Mouse (Mus musculus): ENCODE results near the gene Hepacam. TPM values are rescaled to one million over a fixed set of nuclear protein-coding genes. Genes with fewer than 3 reads are reported as not detected.

Gene Hepacam
- polyA plus RNA-seq, 1 experiment: not detected

DNA sequence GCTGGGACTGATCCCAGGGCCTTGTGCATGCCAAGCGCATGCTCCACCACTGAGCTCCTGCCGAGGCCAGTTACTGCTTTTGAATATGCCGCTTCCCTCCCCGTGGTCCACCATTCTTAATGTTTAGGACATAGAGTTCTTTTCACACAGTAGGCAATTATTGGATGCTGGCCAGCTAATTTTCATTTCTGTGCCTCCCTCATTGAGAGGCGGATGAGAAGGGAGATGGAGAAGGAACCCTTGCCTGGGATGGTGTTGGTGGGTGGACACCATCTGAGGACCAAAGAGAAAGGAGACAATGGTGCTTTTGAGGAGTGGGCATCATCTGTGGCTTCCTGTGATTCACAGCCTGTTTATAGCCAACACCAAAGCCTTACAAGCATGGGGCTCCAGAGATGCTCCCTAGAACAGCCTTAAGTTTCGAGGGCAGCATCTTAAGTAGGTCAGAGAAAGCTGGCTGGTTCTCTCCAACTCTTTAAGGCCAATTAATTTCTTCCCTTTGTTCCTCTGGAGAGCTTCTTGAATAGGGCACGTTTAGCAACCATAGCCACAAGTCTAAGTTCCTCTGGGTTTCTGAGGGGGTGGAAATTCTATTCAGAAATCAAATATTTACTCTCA, 8.3 kb upstream of the Hepacam start:
- Histone ChIP-seq H3K36me3 (ENCODE audit: control insufficient read depth, insufficient read depth) (no peaks in the 10 kb centered on the region), H3K27me3 (ENCODE audit: control insufficient read depth, insufficient read depth, insufficient read length) (no peaks in the 10 kb centered on the region), H3K4me2 (ENCODE audit: low read depth) (no peak overlapping the region), H3K4me3 (no peak overlapping the region), H3K79me2 (ENCODE audit: control insufficient read depth, insufficient read depth) (no peaks in the 10 kb centered on the region), H3ac (ENCODE audit: control insufficient read depth, insufficient read length) (no peak overlapping the region)
- TF ChIP-seq TCF12 (IDR thresholded peaks at IDR 0.05; ENCODE audit: insufficient read depth, poor library complexity, severe bottlenecking) (no peak), CEBPB (IDR thresholded peaks at IDR 0.05; ENCODE audit: insufficient read depth, poor library complexity, severe bottlenecking) (no peak), USF1 (IDR thresholded peaks at IDR 0.05; ENCODE audit: low read depth) (no peak), E2F4 (IDR thresholded peaks at IDR 0.05; ENCODE audit: insufficient read depth) (no peak), POLR2AphosphoS2 (IDR thresholded peaks at IDR 0.05; ENCODE audit: insufficient read length, low read depth) (no peak), REST (IDR thresholded peaks at IDR 0.05; ENCODE audit: insufficient read depth, insufficient read length) (no peak), MAX (IDR thresholded peaks at IDR 0.05; ENCODE audit: low read depth) (no peak), MYOG (IDR thresholded peaks at IDR 0.05; ENCODE audit: control insufficient read depth in 1 of 3, insufficient read depth in 1 of 3, insufficient read length in 2 of 3, low read depth in 2 of 3) (no peak), POLR2A (IDR thresholded peaks at IDR 0.05; ENCODE audit: insufficient read length, low read depth) (no peak), SRF (IDR thresholded peaks at IDR 0.05; ENCODE audit: control insufficient read depth, insufficient read length, low read depth) (no peak)

GRCm38 (mm10) chr9:37359331-37360220, 7.6 kb upstream of the Hepacam start:
- TF ChIP-seq MYOG (IDR thresholded peaks at IDR 0.05; ENCODE audit: control insufficient read depth in 1 of 3, insufficient read depth in 1 of 3, insufficient read length in 2 of 3, low read depth in 2 of 3) (no peak), TCF3 (IDR thresholded peaks at IDR 0.05; ENCODE audit: insufficient read length, low read depth) (no peak), REST (IDR thresholded peaks at IDR 0.05; ENCODE audit: insufficient read depth, insufficient read length) (no peak), MYOD1 (IDR thresholded peaks at IDR 0.05; ENCODE audit: control insufficient read depth in 1 of 3, insufficient read length in 2 of 3, low read depth in 2 of 3) (no peak), USF1 (IDR thresholded peaks at IDR 0.05; ENCODE audit: low read depth) (no peak), MAX (IDR thresholded peaks at IDR 0.05; ENCODE audit: low read depth) (no peak), TCF12 (IDR thresholded peaks at IDR 0.05; ENCODE audit: insufficient read depth, poor library complexity, severe bottlenecking) (no peak), CEBPB (IDR thresholded peaks at IDR 0.05; ENCODE audit: insufficient read depth, poor library complexity, severe bottlenecking) (no peak), E2F4 (IDR thresholded peaks at IDR 0.05; ENCODE audit: insufficient read depth) (no peak), POLR2AphosphoS2 (IDR thresholded peaks at IDR 0.05; ENCODE audit: insufficient read length, low read depth) (no peak), SRF (IDR thresholded peaks at IDR 0.05; ENCODE audit: control insufficient read depth, insufficient read length, low read depth) (no peak), POLR2A (IDR thresholded peaks at IDR 0.05; ENCODE audit: insufficient read length, low read depth) (no peak)
- no peaks in the 10 kb centered on the region for H3K79me2 ChIP-seq (ENCODE audit: control insufficient read depth, insufficient read depth)
- H3K4me3 ChIP-seq: no peak overlapping the region
- no peaks in the 10 kb centered on the region for H3K36me3 ChIP-seq (ENCODE audit: control insufficient read depth, insufficient read depth)
- no peak overlapping the region for H3K4me2 ChIP-seq (ENCODE audit: low read depth)
- H3ac ChIP-seq (ENCODE audit: control insufficient read depth, insufficient read length): no peak overlapping the region
- H3K27me3 ChIP-seq (ENCODE audit: control insufficient read depth, insufficient read depth, insufficient read length): no peaks in the 10 kb centered on the region

GRCm38 (mm10) chr9:37362084-37362483, 5.1 kb upstream of the Hepacam start:
- no peak overlapping the region for H3K4me3 ChIP-seq
- H3K36me3 ChIP-seq (ENCODE audit: control insufficient read depth, insufficient read depth): no peaks in the 10 kb centered on the region
- no peak overlapping the region for H3ac ChIP-seq (ENCODE audit: control insufficient read depth, insufficient read length)
- no peaks in the 10 kb centered on the region for H3K79me2 ChIP-seq (ENCODE audit: control insufficient read depth, insufficient read depth)
- no peak overlapping the region for H3K4me2 ChIP-seq (ENCODE audit: low read depth)
- no peak for TF ChIP-seq USF1 (IDR thresholded peaks at IDR 0.05; ENCODE audit: low read depth)
- no peak for TF ChIP-seq REST (IDR thresholded peaks at IDR 0.05; ENCODE audit: insufficient read depth, insufficient read length)
- TF ChIP-seq POLR2A (IDR thresholded peaks at IDR 0.05; ENCODE audit: insufficient read length, low read depth): no peak
- TF ChIP-seq E2F4 (IDR thresholded peaks at IDR 0.05; ENCODE audit: insufficient read depth): no peak
- no peaks in the 10 kb centered on the region for H3K27me3 ChIP-seq (ENCODE audit: control insufficient read depth, insufficient read depth, insufficient read length)

- no peak overlapping the region for H3K4me3 ChIP-seq
- no peaks in the 10 kb centered on the region for H3K36me3 ChIP-seq (ENCODE audit: control insufficient read depth, insufficient read depth)
- no peaks in the 10 kb centered on the region for H3K79me2 ChIP-seq (ENCODE audit: control insufficient read depth, insufficient read depth)
- TF ChIP-seq POLR2A (IDR thresholded peaks at IDR 0.05; ENCODE audit: insufficient read length, low read depth): no peak
- no peak for TF ChIP-seq USF1 (IDR thresholded peaks at IDR 0.05; ENCODE audit: low read depth)
- no peak for TF ChIP-seq E2F4 (IDR thresholded peaks at IDR 0.05; ENCODE audit: insufficient read depth)
- no peak for TF ChIP-seq TCF12 (IDR thresholded peaks at IDR 0.05; ENCODE audit: insufficient read depth, poor library complexity, severe bottlenecking)
- no peak for TF ChIP-seq TCF3 (IDR thresholded peaks at IDR 0.05; ENCODE audit: insufficient read length, low read depth)
- TF ChIP-seq REST (IDR thresholded peaks at IDR 0.05; ENCODE audit: insufficient read depth, insufficient read length): no peak
- TF ChIP-seq CEBPB (IDR thresholded peaks at IDR 0.05; ENCODE audit: insufficient read depth, poor library complexity, severe bottlenecking): no peak
- no peak for TF ChIP-seq MYOD1 (IDR thresholded peaks at IDR 0.05; ENCODE audit: control insufficient read depth in 1 of 3, insufficient read length in 2 of 3, low read depth in 2 of 3)
- TF ChIP-seq MAX (IDR thresholded peaks at IDR 0.05; ENCODE audit: low read depth): no peak
- no peak for TF ChIP-seq POLR2AphosphoS2 (IDR thresholded peaks at IDR 0.05; ENCODE audit: insufficient read length, low read depth)
- TF ChIP-seq MYOG (IDR thresholded peaks at IDR 0.05; ENCODE audit: control insufficient read depth in 1 of 3, insufficient read depth in 1 of 3, insufficient read length in 2 of 3, low read depth in 2 of 3): no peak
- no peak for TF ChIP-seq SRF (IDR thresholded peaks at IDR 0.05; ENCODE audit: control insufficient read depth, insufficient read length, low read depth)
- H3ac ChIP-seq (ENCODE audit: control insufficient read depth, insufficient read length): no peak overlapping the region
- H3K4me2 ChIP-seq (ENCODE audit: low read depth): no peak overlapping the region
- H3K27me3 ChIP-seq (ENCODE audit: control insufficient read depth, insufficient read depth, insufficient read length): no peaks in the 10 kb centered on the region
Observed at GRCm38 (mm10) chr9:37362881-37363280, 4.3 kb upstream of the Hepacam start.
